Mouse (Mus musculus): Measurements from ENCODE around the gene Atp1b1.

The Atp1b1 gene

GRCm38 (mm10) chr1:164458245-164458613, at the start of gene Atp1b1:
Gene Atp1b1 (minus strand): TSS chr1:164458355.
- peak; percentile 83 for DNase-seq

GRCm38 (mm10) chr1:164505096-164505495, 46.9 kb upstream of the Atp1b1 start:
- no peak for DNase-seq

DNA sequence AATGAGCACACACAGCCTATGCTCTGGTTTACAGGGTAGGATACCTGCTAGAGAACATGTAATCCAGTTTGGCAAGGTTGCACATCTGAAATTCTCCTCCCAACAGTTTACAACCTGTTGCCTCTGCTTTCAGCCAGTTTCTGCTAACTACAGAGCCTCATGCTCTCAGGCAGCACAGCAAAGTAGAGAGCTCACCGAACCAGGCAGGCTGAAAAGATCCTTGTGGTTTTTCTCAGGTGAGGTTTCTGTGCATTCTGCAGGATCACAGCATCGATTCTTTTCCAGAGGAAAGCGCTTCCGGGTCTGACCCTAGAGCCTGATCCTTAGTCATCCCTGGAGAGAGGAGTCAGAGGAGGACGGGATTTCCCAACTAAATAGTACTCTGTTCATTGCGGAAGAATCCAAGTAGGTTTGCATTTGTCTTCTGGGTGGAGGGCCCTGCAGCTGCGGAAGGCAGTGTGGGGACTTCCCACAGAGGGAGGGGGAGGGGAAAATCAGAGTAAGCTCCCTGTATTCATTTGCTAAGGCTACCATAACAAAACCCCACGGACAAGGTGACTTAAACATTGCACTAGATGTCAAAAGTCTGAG, 45.1 kb upstream of the Atp1b1 start:
- DNase-seq, result no peak

GRCm38 (mm10) chr1:164502231-164502630, 44.1 kb upstream of the Atp1b1 start:
- DNase-seq, result no peak

GRCm38 (mm10) chr1:164494741-164495512, 36.8 kb upstream of the Atp1b1 start:
- no peak for DNase-seq

GRCm38 (mm10) chr1:164494215-164494614, 36.1 kb upstream of the Atp1b1 start:
- DNase-seq, result no peak

- no peak for DNase-seq
These were observed 35.0 kb upstream of the Atp1b1 start for GRCm38 (mm10) chr1:164493042-164493705.

DNA sequence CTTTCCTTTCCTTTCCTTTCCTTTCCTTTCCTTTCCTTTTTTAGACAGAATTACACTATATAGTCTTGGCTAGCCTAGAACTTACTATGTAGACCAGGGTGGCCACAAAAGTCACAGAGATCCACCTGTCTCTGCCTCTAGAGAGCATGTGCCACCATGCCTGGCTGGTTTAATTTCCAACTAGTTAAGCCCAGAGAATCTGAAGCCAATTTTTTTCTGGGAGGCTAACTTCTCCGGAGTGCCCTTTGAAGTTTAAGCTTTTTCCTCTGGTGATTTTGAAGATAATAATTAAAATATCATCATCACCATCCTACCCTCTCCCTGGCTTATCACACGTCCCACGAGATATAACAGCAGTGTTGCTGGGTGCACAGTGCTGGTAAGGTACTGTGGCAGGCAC, 34.3 kb upstream of the Atp1b1 start:
- DNase-seq, result no peak

- DNase-seq, result no peak
These were observed 31.9 kb upstream of the Atp1b1 start for GRCm38 (mm10) chr1:164489961-164490594.

GRCm38 (mm10) chr1:164483728-164484127, 25.6 kb upstream of the Atp1b1 start:
- DNase-seq, result no peak

DNA sequence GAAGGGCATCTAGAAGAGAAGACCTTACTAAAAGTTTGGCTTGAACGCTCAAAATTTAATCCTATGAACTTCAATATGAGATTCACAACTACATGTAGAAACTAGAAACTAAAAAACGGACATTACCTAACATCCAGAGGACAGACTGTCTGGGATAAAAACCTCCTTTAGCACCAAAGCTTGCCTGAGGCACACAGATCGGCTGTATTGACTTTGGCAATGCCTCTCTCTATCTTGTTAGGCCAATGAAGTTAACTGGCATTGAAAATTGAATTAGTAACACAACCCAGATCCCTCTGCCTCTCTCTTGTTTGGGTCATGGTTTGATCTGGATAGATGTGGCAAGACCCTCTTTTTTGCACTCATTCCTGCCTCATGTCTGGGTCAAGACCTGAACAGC, 24.7 kb upstream of the Atp1b1 start:
- DNase-seq, result no peak

GRCm38 (mm10) chr1:164481645-164482354, 23.6 kb upstream of the Atp1b1 start:
- no peak for DNase-seq

GRCm38 (mm10) chr1:164480755-164481644, 22.8 kb upstream of the Atp1b1 start:
- DNase-seq, result no peak

DNA sequence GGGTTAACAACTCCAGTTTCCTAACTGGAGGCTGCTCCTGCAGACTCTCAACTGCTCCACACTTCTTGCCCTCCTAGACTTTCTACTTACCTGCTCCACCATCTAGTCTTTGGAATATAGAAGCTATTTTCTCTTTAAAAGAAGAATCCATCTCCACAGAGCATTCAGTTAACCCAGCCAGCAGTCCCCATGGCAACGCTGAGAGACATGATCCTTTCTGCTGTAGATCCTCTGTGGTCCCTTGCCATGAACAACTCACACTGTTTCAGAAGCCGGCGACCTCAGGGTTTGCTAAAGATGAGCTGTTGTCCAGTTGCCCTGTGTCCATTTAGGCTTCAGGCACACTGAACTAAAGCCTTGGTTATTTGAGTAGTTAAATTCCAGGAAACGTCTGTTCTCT, 17.7 kb upstream of the Atp1b1 start:
- DNase-seq, result no peak

- no peak for DNase-seq
These were observed 16.8 kb upstream of the Atp1b1 start for GRCm38 (mm10) chr1:164474778-164475511.

GRCm38 (mm10) chr1:164474310-164474709, 16.2 kb upstream of the Atp1b1 start:
- no peak for DNase-seq

DNA sequence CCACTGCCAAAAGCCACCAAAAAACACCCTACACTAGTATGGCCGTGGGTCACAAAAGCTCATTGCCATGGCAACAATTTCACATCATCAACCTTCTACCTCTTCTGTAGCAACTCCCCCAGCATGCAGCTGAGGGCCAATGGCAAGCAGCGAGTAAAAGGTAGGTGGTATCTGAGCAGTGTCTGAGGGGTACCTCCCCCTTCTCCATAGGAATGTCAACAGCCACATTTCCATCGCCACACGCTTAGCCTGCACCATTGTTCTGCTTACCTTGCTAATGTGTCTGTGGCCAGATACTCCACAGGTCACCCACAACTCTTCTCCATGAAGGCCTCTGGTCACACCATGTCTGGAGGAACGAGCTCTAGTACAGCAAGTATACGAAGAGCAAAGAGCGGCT, 15.2 kb upstream of the Atp1b1 start:
- DNase-seq, result no peak

GRCm38 (mm10) chr1:164471632-164472031, 13.5 kb upstream of the Atp1b1 start:
- no peak for DNase-seq

DNA sequence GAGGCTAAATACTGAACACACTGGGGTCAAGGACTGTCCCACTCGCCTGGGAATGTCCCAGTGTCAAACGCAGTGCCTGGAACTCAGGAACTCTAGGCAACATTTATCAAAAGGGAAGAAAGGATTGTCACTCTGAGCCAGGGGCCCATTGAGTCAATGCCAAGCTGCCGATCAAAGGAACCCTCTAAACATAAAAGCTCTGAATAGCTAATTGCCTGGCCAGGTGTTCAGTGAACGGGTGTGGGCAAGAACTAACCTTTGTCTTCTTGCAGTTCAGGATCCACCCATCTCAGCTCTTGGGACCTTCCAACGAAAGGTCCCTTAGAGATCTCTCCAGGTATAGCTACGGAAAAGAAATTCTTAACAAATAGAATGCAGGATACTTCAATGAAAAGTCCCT, 12.8 kb upstream of the Atp1b1 start:
- DNase-seq, result no peak

DNA sequence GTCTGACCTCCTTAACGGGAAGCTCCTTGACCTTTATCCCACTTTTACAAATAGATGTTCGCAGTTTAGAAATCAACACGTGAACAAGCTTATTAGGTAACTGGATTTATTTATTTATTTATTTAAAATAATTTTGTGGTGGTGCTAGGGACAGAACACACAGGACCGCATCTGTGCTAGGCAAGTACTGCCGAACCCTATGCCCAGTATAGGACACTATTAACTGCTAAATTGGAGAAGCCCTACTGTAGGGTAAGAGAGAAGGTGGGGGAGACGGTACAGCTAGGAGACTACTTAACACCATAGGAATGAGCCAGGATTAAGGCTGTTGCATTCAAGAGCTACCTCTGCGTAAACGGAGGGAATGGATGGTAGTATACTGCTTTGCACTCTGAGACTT, 10.2 kb upstream of the Atp1b1 start:
- DNase-seq, result no peak

GRCm38 (mm10) chr1:164467406-164467805, 9.3 kb upstream of the Atp1b1 start:
- DNase-seq, result no peak
